Mouse (Mus musculus) hindlimb bud, embryonic 11.5 days (tissue): Measurements from ENCODE around the gene Ldlr.
"Not testable (repeated sequence)": the region's sequence is repeated elsewhere in the genome, so short reads cannot be mapped to it uniquely, and the experiment has no call there.

Experiments used
- DNase-seq: peaks from one replicate; pipeline ENCODE4 v3.0.0-alpha.2; 2012; ENCODE audit warnings: low read depth, low spot score; ENCODE audit errors: extremely low spot score

Gene Ldlr

DNA sequence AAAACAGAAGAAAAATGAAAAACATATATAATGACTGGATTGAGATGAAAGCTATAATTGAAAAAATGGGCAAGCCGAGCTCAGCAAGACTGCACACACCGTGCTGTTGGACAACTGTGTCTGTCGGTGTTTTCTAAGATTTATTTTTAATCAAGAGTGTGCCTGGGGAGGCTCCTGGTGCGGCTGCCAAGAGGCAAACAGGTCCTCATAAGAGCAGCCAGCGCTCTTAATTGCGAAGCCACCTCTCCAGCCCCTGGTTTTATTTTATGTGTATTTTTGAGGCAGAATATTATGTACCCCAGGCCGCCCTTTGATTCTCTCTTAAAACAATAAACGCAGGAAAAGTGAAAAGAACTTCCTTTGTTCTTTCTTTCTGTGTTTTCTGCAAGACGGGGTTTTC, 65.0 kb downstream of the Ldlr start:
- DNase-seq: no peak

GRCm38 (mm10) chr9:21791861-21792260, 68.6 kb downstream of the Ldlr start:
- DNase-seq: no peak

DNA sequence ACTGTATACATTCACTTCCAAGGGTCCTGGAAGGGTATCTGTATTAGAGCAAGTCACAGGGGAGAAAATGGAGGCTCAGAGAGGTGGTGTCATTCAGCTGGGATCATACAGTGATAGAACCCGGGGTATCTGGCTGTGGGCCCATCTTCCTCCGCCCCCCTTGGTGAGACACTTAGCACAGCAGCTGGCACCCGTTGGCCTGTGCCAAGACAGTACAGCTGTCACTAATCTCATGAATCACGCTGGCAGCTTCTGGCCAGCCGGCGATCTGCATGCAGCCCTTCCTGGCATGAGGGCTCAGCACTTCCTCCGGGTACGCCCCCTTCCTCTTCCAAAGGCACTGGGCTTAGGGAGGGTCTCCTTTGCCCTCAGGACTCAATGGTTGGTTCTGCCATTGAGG, 69.4 kb downstream of the Ldlr start:
- DNase-seq: no peak

- DNase-seq: not testable (repeated sequence)
These were observed 70.2 kb downstream of the Ldlr start for GRCm38 (mm10) chr9:21793507-21793906.

DNA sequence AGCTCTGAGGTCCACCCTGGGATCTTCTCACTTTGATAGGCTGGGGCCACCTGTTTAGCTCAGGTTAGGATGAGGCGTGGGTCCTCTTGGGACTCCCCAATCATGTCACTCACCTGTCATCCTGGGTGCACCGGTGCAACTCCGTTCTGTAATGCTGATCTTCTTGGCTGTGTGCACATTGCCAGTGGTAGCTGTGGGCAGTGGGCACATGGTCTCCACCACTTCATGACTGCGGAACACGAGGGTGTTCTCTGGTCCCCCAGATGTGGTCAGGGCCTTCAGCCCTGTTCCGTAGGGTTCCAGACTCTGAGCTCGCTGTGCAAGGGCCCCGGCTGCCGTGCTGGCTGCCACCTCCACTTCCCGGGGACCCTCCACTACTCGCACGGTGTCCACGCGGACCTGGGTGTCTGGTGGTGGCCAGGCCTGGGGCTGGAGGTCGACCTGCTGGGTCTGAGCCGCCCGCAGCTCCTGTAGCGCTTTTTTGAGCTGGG, 71.1 kb downstream of the Ldlr start:
- no peak for DNase-seq

DNA sequence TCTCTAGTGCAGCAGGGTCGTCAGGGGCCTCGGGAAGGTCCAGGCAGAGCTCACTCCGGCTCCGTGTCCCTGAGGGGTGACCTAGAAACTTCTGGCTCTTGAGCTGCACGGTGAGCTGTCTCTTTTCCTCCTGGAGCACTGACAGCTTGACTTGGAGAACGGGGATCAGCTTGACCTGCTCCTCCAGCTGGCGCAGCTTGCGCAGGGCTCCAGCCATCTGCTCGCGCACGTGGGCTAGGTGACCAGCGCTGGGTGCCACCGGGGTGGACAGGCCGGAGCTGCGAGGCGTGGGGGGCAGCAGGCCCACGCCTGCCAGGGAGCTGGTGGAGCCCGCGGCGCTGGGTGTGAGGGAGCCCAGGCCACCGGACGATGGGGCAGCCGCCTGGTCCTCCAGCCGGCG, 71.6 kb downstream of the Ldlr start:
- no peak for DNase-seq

DNA sequence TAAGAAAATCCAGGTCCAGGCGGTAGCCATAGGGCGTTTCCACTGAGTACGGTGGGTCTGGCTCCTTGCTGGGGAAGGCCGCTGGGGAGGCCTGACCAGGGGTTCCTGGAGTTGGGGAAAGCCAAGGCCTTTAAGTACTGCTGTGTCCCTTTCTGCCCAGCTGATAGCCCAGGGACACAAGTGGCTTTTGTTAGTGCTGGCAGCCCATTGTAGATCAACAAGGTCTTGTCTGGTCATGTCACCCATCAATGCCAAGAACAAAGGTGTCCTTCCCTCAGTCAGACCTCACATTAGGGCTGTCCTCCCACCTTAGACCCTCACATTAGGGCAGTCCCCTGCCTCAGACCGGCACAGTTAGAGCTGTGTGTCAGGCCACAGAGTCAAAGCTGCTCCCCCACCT, 72.3 kb downstream of the Ldlr start:
- DNase-seq: no peak

DNA sequence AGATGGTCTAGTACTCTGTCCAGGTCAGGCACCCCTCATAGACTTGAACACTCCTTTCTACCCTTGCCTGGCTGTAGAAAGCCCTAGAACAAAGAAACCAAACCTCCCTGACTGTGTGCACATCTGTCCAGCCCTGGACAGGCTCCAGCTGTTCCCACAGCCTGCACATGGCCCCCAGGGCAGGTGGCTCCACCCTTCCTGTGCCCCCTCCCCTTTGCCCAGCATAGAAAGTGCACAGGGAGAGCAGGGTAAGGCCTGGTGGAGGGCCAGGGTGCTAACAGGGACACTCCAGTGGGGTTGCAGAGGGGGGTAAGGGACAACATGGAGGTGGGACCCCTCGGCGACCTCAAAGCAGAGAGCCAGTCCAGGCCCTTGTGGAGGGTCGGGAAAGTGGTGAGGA, 73.0 kb downstream of the Ldlr start:
- no peak for DNase-seq

DNA sequence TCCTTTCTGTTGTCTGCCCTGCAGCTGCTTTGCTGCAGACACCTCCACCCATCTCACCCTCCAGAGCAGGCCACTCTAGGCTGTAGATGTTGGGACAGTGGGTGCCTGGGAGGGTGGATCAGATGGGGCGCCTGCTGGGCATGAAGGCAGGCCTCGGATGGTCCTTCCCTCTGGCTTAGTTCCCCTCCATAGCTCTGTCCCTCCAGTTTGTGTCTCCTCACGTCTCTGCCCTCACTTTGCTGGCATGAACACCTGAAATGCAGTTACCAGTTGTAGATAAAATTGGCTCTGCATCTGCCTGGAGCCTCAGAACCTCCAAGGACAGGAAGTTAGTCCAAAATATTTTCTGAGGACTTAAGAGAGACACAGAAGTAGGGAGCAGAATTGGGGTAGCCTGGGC, 73.6 kb downstream of the Ldlr start:
- no peak for DNase-seq

GRCm38 (mm10) chr9:21797921-21798344, 74.7 kb downstream of the Ldlr start:
- DNase-seq: no peak

- DNase-seq: no peak
These were observed 75.2 kb downstream of the Ldlr start, which contains the start of gene Kank2 for GRCm38 (mm10) chr9:21798345-21799009. Gene Kank2 (minus strand): TSS chr9:21798744.

DNA sequence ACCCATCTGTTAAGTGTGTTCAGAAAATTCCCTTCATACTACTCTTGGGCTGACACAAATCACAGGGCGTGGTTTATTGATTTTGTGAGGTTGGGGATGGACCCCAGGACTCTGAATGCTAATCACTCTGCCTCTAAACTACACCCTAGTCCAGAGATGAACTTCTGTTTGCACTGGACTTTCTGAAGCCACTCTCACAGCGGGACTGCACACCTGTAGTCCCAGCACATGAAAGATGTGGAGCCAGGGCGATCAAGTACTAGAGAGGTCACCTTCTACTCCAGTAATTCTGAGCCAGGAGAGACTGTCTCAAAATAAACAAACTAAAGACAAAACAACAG, 75.7 kb downstream of the Ldlr start:
- DNase-seq: no peak
